Mouse (Mus musculus) erythroblast, embryonic 14.5 days (primary cell): Measurements from ENCODE around the gene Rai14. TPM values are rescaled to one million over a fixed set of nuclear protein-coding genes. Genes with fewer than 3 reads are reported as not detected.

ENCODE experiments used
- H3K27me3 ChIP-seq: 2 replicates; pipeline ENCODE4 v1.6.1; 2012; ENCODE audit warnings: inconsistent platforms; ENCODE audit not compliant: control insufficient read depth
- H3K36me3 ChIP-seq: 2 replicates; pipeline ENCODE4 v1.6.1; 2012; ENCODE audit warnings: mild to moderate bottlenecking, inconsistent platforms; ENCODE audit not compliant: control insufficient read depth
- H3K4me1 ChIP-seq: 2 replicates; pipeline ENCODE4 v1.6.1; 2012; ENCODE audit warnings: inconsistent platforms; ENCODE audit not compliant: control insufficient read depth
- H3K4me3 ChIP-seq: replicated peaks from 2 replicates; pipeline ENCODE3; 2012; ENCODE audit warnings: moderate library complexity, mild to moderate bottlenecking, inconsistent platforms
- H3K9me3 ChIP-seq: 2 replicates; pipeline ENCODE4 v1.6.1; 2012; ENCODE audit warnings: low read length, inconsistent platforms, mixed read lengths; ENCODE audit not compliant: control insufficient read depth
- GATA1 ChIP-seq: IDR thresholded peaks from 2 replicates; pipeline ENCODE4 v1.6.1; 2012; ENCODE audit warnings: low read length, inconsistent platforms, mixed read lengths
- TAL1 ChIP-seq: IDR thresholded peaks from 3 replicates; pipeline ENCODE4 v1.6.1; 2012; ENCODE audit warnings: low read length, inconsistent platforms, mixed read lengths
- polyA plus RNA-seq: library from polyadenylated mRNA; stranded (reverse); fragments of >175 nt; gene quantifications from 2 replicates; pipeline ENCODE4 v1.2.3, GENCODE M21; 2012

Gene Rai14
- polyA plus RNA-seq, 1 experiment, result not detected

DNA sequence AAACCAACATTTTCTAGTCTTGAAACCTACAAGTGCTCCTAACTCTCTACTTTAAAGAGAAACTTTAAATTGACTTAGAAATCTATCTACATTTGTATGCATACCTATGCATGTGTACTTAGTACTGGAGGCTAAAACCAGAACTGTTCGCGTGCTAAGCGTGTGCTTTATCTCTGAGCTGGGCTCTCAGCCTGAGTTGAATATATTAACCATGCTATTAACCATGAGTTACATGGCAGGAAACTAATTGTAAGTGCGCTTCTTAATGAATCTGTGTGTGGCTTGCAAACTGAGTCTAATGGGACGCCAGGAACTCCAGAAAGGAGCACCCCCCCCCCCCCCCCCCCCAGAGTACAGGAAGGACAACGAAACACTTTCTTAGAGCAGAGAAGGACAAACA lies 119.0 kb downstream of the Rai14 start:
- no peaks in the 10 kb centered on the region for H3K27me3 ChIP-seq
- H3K4me3 ChIP-seq, result no peak overlapping the region
- no peak for TF ChIP-seq TAL1
- no peak for TF ChIP-seq GATA1
- H3K4me1 ChIP-seq, result no peaks in the 10 kb centered on the region
- no peaks in the 10 kb centered on the region for H3K9me3 ChIP-seq
- H3K36me3 ChIP-seq, result no peaks in the 10 kb centered on the region

GRCm38 (mm10) chr15:10594910-10595309 lies 119.5 kb downstream of the Rai14 start:
- H3K4me3 ChIP-seq, result no peak overlapping the region
- H3K9me3 ChIP-seq, result no peaks in the 10 kb centered on the region
- no peaks in the 10 kb centered on the region for H3K36me3 ChIP-seq
- no peaks in the 10 kb centered on the region for H3K4me1 ChIP-seq
- TF ChIP-seq TAL1 (no peak), GATA1 (no peak)
- no peaks in the 10 kb centered on the region for H3K27me3 ChIP-seq

DNA sequence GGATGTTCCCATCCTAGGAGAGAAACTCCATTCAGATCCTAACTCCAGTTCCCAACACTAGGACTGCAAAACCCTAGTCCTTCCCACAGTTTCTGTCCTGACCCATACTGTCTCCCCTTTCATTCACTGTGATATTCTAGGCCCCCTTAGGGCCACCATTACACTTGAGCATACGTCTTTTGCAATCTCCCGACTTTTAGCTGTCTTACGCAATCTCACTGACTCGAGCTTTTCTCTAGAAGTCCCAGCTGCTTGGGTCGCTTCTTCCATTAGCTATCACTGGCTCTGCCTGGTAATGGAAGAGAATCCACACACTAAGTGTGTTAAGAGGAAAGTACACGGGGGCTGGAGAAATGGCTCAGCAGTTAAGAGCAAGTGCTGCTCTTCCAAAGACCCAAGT lies 121.3 kb downstream of the Rai14 start:
- Histone ChIP-seq H3K4me1 (no peaks in the 10 kb centered on the region), H3K4me3 (no peak overlapping the region), H3K36me3 (no peaks in the 10 kb centered on the region; the same call in 1 of the 2 replicates), H3K9me3 (no peaks in the 10 kb centered on the region), H3K27me3 (no peaks in the 10 kb centered on the region)
- TF ChIP-seq GATA1 (no peak), TAL1 (no peak)

DNA sequence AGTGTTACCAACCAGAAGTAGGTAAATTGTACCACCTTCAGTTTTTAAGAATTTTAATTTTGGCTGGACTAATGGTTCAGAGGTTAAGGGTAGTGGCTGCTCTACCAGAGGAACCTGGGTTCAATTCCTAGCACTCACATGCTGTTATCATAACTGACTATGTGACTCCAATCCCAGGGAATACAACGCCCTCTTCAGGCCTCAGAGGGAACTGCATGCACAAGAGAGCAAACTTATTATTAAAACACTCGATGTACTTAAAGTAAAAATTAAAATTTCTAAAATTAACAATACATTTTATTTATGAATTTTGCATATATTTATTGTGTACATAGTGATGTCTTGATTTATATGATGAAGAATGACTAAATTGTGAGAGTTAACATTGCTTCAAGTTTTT lies 127.9 kb downstream of the Rai14 start:
- Histone ChIP-seq H3K27me3 (no peaks in the 10 kb centered on the region), H3K4me3 (no peak overlapping the region), H3K9me3 (no peaks in the 10 kb centered on the region), H3K36me3 (no peaks in the 10 kb centered on the region; the same call in 1 of the 2 replicates), H3K4me1 (no peaks in the 10 kb centered on the region)
- TF ChIP-seq GATA1 (no peak), TAL1 (no peak)

DNA sequence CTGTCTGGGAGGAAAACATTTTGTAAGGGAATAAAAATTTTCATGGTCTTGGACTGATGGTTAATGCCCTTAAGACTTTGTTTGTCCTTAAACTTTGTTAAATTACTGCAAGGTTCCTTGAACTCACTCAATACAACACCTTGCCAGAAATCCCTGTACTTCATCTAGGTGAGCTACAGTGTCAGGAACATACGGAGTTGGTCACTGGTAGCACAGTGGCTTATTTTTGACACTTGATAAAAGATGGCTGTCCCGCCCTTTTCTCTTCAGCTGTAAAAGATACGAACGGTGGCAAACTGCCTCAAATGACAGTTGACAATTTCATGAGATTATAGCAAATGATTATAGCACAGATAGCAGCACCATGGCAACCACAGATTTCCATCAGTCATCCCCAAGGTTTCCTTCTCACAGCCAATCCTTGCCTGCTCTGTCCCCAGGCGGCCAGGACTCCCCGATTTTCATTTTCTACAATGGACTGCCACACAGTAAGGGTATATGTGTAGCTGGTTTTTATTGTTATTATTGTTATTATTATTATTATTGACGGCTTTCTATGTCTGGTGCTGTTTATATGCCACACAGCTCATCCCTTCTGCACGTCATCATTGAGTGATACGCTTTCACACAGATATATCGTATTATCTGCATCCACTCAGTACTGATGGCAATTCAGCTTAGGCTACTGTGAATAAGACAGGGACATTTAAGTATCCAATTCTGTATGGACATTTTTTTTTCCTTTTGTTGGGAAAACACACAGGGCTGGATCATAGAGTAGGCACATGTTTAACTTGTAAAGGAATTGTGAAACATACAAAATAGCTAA lies 129.9 kb downstream of the Rai14 start:
- TF ChIP-seq GATA1 (no peak), TAL1 (no peak)
- Histone ChIP-seq H3K4me3 (no peak overlapping the region), H3K36me3 (no peaks in the 10 kb centered on the region; the same call in 1 of the 2 replicates), H3K4me1 (no peaks in the 10 kb centered on the region), H3K27me3 (no peaks in the 10 kb centered on the region), H3K9me3 (no peaks in the 10 kb centered on the region)

DNA sequence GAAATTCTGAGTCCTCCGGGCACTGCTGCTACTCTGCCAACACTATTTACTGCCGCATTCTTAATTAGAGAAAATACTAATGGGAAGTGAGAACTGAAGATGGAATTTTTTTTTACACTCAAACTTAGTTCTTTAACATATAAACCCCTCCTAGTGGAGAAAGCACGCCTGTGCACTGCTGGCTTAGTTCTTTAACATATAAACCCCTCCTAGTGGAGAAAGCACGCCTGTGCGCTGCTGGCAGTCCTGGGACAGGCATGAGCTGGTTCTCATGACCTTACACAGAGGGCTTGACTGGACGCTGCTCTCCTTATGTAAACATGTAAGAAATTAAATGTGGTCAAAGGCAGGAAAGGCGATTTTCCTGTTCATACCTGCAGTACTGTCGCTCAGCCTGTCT lies 131.0 kb downstream of the Rai14 start:
- no peak for TF ChIP-seq GATA1
- no peak for TF ChIP-seq TAL1
- Histone ChIP-seq H3K4me3 (no peak overlapping the region), H3K36me3 (no peaks in the 10 kb centered on the region; the same call in 1 of the 2 replicates), H3K4me1 (no peaks in the 10 kb centered on the region), H3K27me3 (no peaks in the 10 kb centered on the region), H3K9me3 (no peaks in the 10 kb centered on the region)

GRCm38 (mm10) chr15:10579159-10579558 lies 135.3 kb downstream of the Rai14 start:
- TF ChIP-seq TAL1 (no peak), GATA1 (no peak)
- Histone ChIP-seq H3K36me3 (no peaks in the 10 kb centered on the region; the same call in 1 of the 2 replicates), H3K9me3 (no peaks in the 10 kb centered on the region), H3K27me3 (no peaks in the 10 kb centered on the region), H3K4me3 (no peak overlapping the region), H3K4me1 (no peaks in the 10 kb centered on the region)

- Histone ChIP-seq H3K4me1 (no peaks in the 10 kb centered on the region), H3K27me3 (no peaks in the 10 kb centered on the region), H3K9me3 (no peaks in the 10 kb centered on the region), H3K4me3 (no peak overlapping the region), H3K36me3 (no peaks in the 10 kb centered on the region; the same call in 1 of the 2 replicates)
- TF ChIP-seq GATA1, result no peak
- TF ChIP-seq TAL1, result no peak
Measured at GRCm38 (mm10) chr15:10566486-10566885, 147.9 kb downstream of the Rai14 start.

GRCm38 (mm10) chr15:10564201-10564600 lies 150.2 kb downstream of the Rai14 start:
- TF ChIP-seq TAL1 (no peak), GATA1 (no peak)
- no peaks in the 10 kb centered on the region for H3K27me3 ChIP-seq
- H3K36me3 ChIP-seq, result no peaks in the 10 kb centered on the region; the same call in 1 of the 2 replicates
- H3K4me1 ChIP-seq, result no peaks in the 10 kb centered on the region
- H3K4me3 ChIP-seq, result no peak overlapping the region
- H3K9me3 ChIP-seq, result no peaks in the 10 kb centered on the region; the same call in 1 of the 2 replicates
